Mouse (Mus musculus): Measurements from ENCODE around the gene Adh6a.

GRCm38 (mm10) chr3:138369546-138369945, 56.5 kb downstream of the Adh6a start:
- TF ChIP-seq CTCF (IDR thresholded peaks at IDR 0.05; ENCODE audit: low read depth) (no peak), EP300 (IDR thresholded peaks at IDR 0.05; ENCODE audit: low read depth) (no peak)
